Mouse (Mus musculus) forebrain, embryonic 15.5 days (tissue): Measurements from ENCODE around the gene Ppib. TPM values are rescaled to one million over a fixed set of nuclear protein-coding genes. Genes with fewer than 3 reads are reported as not detected.

Experiments
- ATAC-seq: fragments of 200-750 bp; cut with Nextera tagmentation; replicated peaks from 2 replicates; pipeline ENCODE4 v1.8.0; 2017; ENCODE audit warnings: mild to moderate bottlenecking, moderate TSS enrichment, moderate library complexity
- H3K27ac ChIP-seq: fragments of 300-500 bp; sonication (generic); replicated peaks from 2 replicates; pipeline ENCODE4 v1.5.1; 2015; ENCODE audit warnings: mild to moderate bottlenecking, inconsistent platforms
- H3K27me3 ChIP-seq: fragments of 300-500 bp; sonication (generic); 2 replicates; pipeline ENCODE4 v1.6.1; 2015; ENCODE audit warnings: inconsistent platforms
- H3K36me3 ChIP-seq: fragments of 300-500 bp; sonication (generic); 2 replicates; pipeline ENCODE4 v1.6.1; 2015; ENCODE audit warnings: mild to moderate bottlenecking, inconsistent platforms
- H3K4me1 ChIP-seq: fragments of 300-500 bp; sonication (generic); 2 replicates; pipeline ENCODE4 v1.6.1; 2015; ENCODE audit warnings: inconsistent platforms
- H3K4me2 ChIP-seq: fragments of 300-500 bp; sonication (generic); replicated peaks from 2 replicates; pipeline ENCODE4 v1.6.1; 2015; ENCODE audit warnings: mild to moderate bottlenecking, inconsistent platforms
- H3K4me3 ChIP-seq: fragments of 300-500 bp; sonication (generic); 2 replicates; pipeline ENCODE4 v1.5.1; 2015; ENCODE audit warnings: mild to moderate bottlenecking, inconsistent platforms
- H3K9ac ChIP-seq: fragments of 300-500 bp; sonication (generic); replicated peaks from 2 replicates; pipeline ENCODE4 v1.6.1; 2015; ENCODE audit warnings: mild to moderate bottlenecking, inconsistent platforms
- H3K9me3 ChIP-seq: fragments of 300-500 bp; sonication (generic); 2 replicates; pipeline ENCODE4 v1.6.1; 2016; ENCODE audit warnings: inconsistent platforms
- WGBS: fragments of 180-500 bp; shearing (Covaris S2); methylation state at CpG from one replicate; pipeline ENCODE4 v1.1.7; 2015; ENCODE audit warnings: mixed read lengths; 5-methylcytosine and 5-hydroxymethylcytosine counted together
- polyA plus RNA-seq: library from polyadenylated mRNA; unstranded; fragments of >200 nt; fragmentation: Nextera tagmentation; extraction: Ambion mirVana; gene quantifications from 2 replicates; pipeline ENCODE4 v1.2.1, GENCODE M21; 2015

The Ppib gene
- polyA plus RNA-seq, result 327 and 355 TPM in 2 replicates

GRCm38 (mm10) chr9:66059583-66060307 lies at the start of gene Ppib:
Gene Ppib, plus strand, starts transcription at chr9:66060222.
- WGBS, result under 1% methylated on average over 50 of the region's 51 CpGs
- peak; percentile 99 for ATAC-seq
- Histone ChIP-seq H3K27me3 (no peaks in the 10 kb centered on the region), H3K4me2 (peak within 1 kb of the TSS; percentile 77), H3K4me3 (peak within 1 kb of the TSS; percentile 98), H3K36me3 (peaks cover 23% of the 10 kb centered on the region), H3K9ac (peak within 1 kb of the TSS; percentile 96), H3K4me1 (peaks cover 34% of the 10 kb centered on the region), H3K27ac (peak within 1 kb of the TSS; percentile 89), H3K9me3 (no peaks in the 10 kb centered on the region)

- H3K4me3 ChIP-seq, result no peak overlapping the region
- H3K4me1 ChIP-seq, result no peaks in the 10 kb centered on the region
- no peaks in the 10 kb centered on the region for H3K9me3 ChIP-seq
- no peaks in the 10 kb centered on the region for H3K27me3 ChIP-seq
- peaks cover 10% of the 10 kb centered on the region; the same call in 1 of the 2 replicates for H3K36me3 ChIP-seq
- no peak overlapping the region for H3K27ac ChIP-seq
- H3K4me2 ChIP-seq, result no peak overlapping the region
- H3K9ac ChIP-seq, result no peak overlapping the region
- ATAC-seq, result no peak
Measured at GRCm38 (mm10) chr9:66020601-66021000, 39.4 kb upstream of the Ppib start.

GRCm38 (mm10) chr9:66038082-66038481 lies 21.9 kb upstream of the Ppib start:
- ATAC-seq, result no peak
- H3K4me3 ChIP-seq, result no peak overlapping the region
- H3K27ac ChIP-seq, result no peak overlapping the region

GRCm38 (mm10) chr9:66038581-66038980 lies 21.4 kb upstream of the Ppib start:
- H3K27me3 ChIP-seq, result no peaks in the 10 kb centered on the region
- no peaks in the 10 kb centered on the region for H3K9me3 ChIP-seq
- no peak overlapping the region for H3K27ac ChIP-seq
- peaks cover 14% of the 10 kb centered on the region for H3K36me3 ChIP-seq
- no peaks in the 10 kb centered on the region for H3K4me1 ChIP-seq
- ATAC-seq, result no peak
- H3K9ac ChIP-seq, result no peak overlapping the region
- no peak overlapping the region for H3K4me3 ChIP-seq
- no peak overlapping the region for H3K4me2 ChIP-seq
- WGBS, result 94% methylated on average over 4 of the region's 4 CpGs

More at GRCm38 (mm10) chr9:66038082-66038481, 21.9 kb upstream of the Ppib start:
- Histone ChIP-seq H3K9me3 (no peaks in the 10 kb centered on the region), H3K4me1 (no peaks in the 10 kb centered on the region), H3K27me3 (no peaks in the 10 kb centered on the region), H3K9ac (no peak overlapping the region), H3K4me2 (no peak overlapping the region), H3K36me3 (peaks cover 17% of the 10 kb centered on the region)
- WGBS, result 89% methylated on average over 4 of the region's 4 CpGs

- H3K4me3 ChIP-seq, result no peak overlapping the region
- no peak overlapping the region for H3K27ac ChIP-seq
- no peaks in the 10 kb centered on the region for H3K4me1 ChIP-seq
- no peaks in the 10 kb centered on the region for H3K9me3 ChIP-seq
- ATAC-seq, result no peak
- WGBS, result 76% methylated on average over 4 of the region's 4 CpGs
- no peak overlapping the region for H3K9ac ChIP-seq
- H3K4me2 ChIP-seq, result no peak overlapping the region
- peaks cover 14% of the 10 kb centered on the region for H3K36me3 ChIP-seq
- no peaks in the 10 kb centered on the region for H3K27me3 ChIP-seq
Measured at GRCm38 (mm10) chr9:66039290-66039689, 20.7 kb upstream of the Ppib start.

GRCm38 (mm10) chr9:66040801-66041200 lies 19.2 kb upstream of the Ppib start:
- 90% methylated on average over 3 of the region's 3 CpGs for WGBS
- H3K9me3 ChIP-seq, result no peaks in the 10 kb centered on the region
- H3K27me3 ChIP-seq, result no peaks in the 10 kb centered on the region
- no peak overlapping the region for H3K4me2 ChIP-seq
- no peak overlapping the region for H3K9ac ChIP-seq
- H3K36me3 ChIP-seq, result peaks cover 14% of the 10 kb centered on the region
- H3K4me1 ChIP-seq, result no peaks in the 10 kb centered on the region
- no peak overlapping the region for H3K4me3 ChIP-seq
- no peak for ATAC-seq
- H3K27ac ChIP-seq, result no peak overlapping the region

GRCm38 (mm10) chr9:66042331-66042730 lies 17.7 kb upstream of the Ppib start:
- Histone ChIP-seq H3K4me2 (no peak overlapping the region), H3K9ac (no peak overlapping the region), H3K4me1 (no peaks in the 10 kb centered on the region), H3K9me3 (no peaks in the 10 kb centered on the region), H3K4me3 (no peak overlapping the region), H3K27me3 (no peaks in the 10 kb centered on the region), H3K27ac (no peak overlapping the region), H3K36me3 (peaks cover 14% of the 10 kb centered on the region)
- WGBS, result 87% methylated on average over 4 of the region's 4 CpGs
- ATAC-seq, result no peak

- Histone ChIP-seq H3K36me3 (peaks cover 10% of the 10 kb centered on the region), H3K4me1 (no peaks in the 10 kb centered on the region), H3K9ac (no peak overlapping the region), H3K27ac (no peak overlapping the region), H3K4me3 (no peak overlapping the region), H3K9me3 (no peaks in the 10 kb centered on the region), H3K4me2 (no peak overlapping the region), H3K27me3 (no peaks in the 10 kb centered on the region)
- ATAC-seq, result no peak
- over 99% methylated on average over 3 of the region's 3 CpGs for WGBS
Measured at GRCm38 (mm10) chr9:66043241-66043640, 16.8 kb upstream of the Ppib start.

GRCm38 (mm10) chr9:66049931-66050601 lies 10.0 kb upstream of the Ppib start:
- no peaks in the 10 kb centered on the region for H3K36me3 ChIP-seq
- H3K9me3 ChIP-seq, result no peaks in the 10 kb centered on the region; the same call in 1 of the 2 replicates
- H3K4me3 ChIP-seq, result no peak overlapping the region
- H3K9ac ChIP-seq, result no peak overlapping the region
- no peaks in the 10 kb centered on the region for H3K27me3 ChIP-seq
- H3K4me2 ChIP-seq, result no peak overlapping the region
- WGBS, result 76% methylated on average over 6 of the region's 6 CpGs
- ATAC-seq, result no peak
- no peaks in the 10 kb centered on the region for H3K4me1 ChIP-seq
- H3K27ac ChIP-seq, result no peak overlapping the region

- no peak overlapping the region for H3K4me3 ChIP-seq
- H3K27ac ChIP-seq, result no peak overlapping the region
- no peaks in the 10 kb centered on the region; the same call in 1 of the 2 replicates for H3K9me3 ChIP-seq
- no peak for ATAC-seq
- no peak overlapping the region for H3K9ac ChIP-seq
- no peaks in the 10 kb centered on the region for H3K27me3 ChIP-seq
- no peaks in the 10 kb centered on the region for H3K36me3 ChIP-seq
- H3K4me1 ChIP-seq, result no peaks in the 10 kb centered on the region
- no peak overlapping the region for H3K4me2 ChIP-seq
- 61% methylated on average over 4 of the region's 4 CpGs for WGBS
Measured at GRCm38 (mm10) chr9:66051493-66051892, 8.5 kb upstream of the Ppib start.

- no peaks in the 10 kb centered on the region; the same call in 1 of the 2 replicates for H3K9me3 ChIP-seq
- H3K9ac ChIP-seq, result no peak overlapping the region
- H3K4me2 ChIP-seq, result no peak overlapping the region
- no peak for ATAC-seq
- 94% methylated on average over 1 of the region's 1 CpGs for WGBS
- H3K27me3 ChIP-seq, result no peaks in the 10 kb centered on the region
- no peaks in the 10 kb centered on the region for H3K36me3 ChIP-seq
- no peaks in the 10 kb centered on the region for H3K4me1 ChIP-seq
- no peak overlapping the region for H3K4me3 ChIP-seq
- H3K27ac ChIP-seq, result no peak overlapping the region
Measured at GRCm38 (mm10) chr9:66052731-66053130, 7.3 kb upstream of the Ppib start.

GRCm38 (mm10) chr9:66053620-66054019 lies 6.4 kb upstream of the Ppib start:
- 45% methylated on average over 1 of the region's 1 CpGs for WGBS
- no peaks in the 10 kb centered on the region for H3K4me1 ChIP-seq

More at GRCm38 (mm10) chr9:66053620-66054019, 6.4 kb upstream of the Ppib start:
- Histone ChIP-seq H3K4me3 (no peak overlapping the region), H3K9me3 (no peaks in the 10 kb centered on the region; the same call in 1 of the 2 replicates), H3K27ac (no peak overlapping the region), H3K9ac (no peak overlapping the region), H3K4me2 (no peak overlapping the region), H3K27me3 (no peaks in the 10 kb centered on the region), H3K36me3 (no peaks in the 10 kb centered on the region)
- no peak for ATAC-seq
